In genomic region chr10:12701694-12702093, GRCm38 (mm10) we compare ENCODE assay signal across 17 mouse cellular contexts.
DNase-seq lines count a peak whose midpoint lies in the region; ATAC-seq and TF ChIP-seq lines count a peak whose summit lies in the region.
"Had no signal": no experiment of that assay in that cellular context is flagged by ENCODE, and none has a peak within 500 bp of the region (broad histone marks: within the 10 kb centered on the region; RNA-seq: fewer than 3 reads in every experiment).

No protein-coding gene starts in this region.

- no peak overlapping the region for H3K9ac ChIP-seq in hindbrain, embryonic 16.5 days (ENCODE audit: low read depth, low read length)
- H3K9ac ChIP-seq in hindbrain, embryonic 13.5 days, result no peak overlapping the region
- H3K9ac ChIP-seq: hindbrain, embryonic 15.5 days; midbrain, embryonic 15.5 days had no signal

- ATAC-seq in hindbrain, embryonic 16.5 days, result peak; percentile 52; the same call in 1 of the 2 replicates
- no peak for ATAC-seq in hindbrain, embryonic 13.5 days (ENCODE audit: low FRiP score)
- ATAC-seq: intestine, postnatal 0 days; midbrain, embryonic 15.5 days had no signal

- no peaks in the 10 kb centered on the region for H3K4me1 ChIP-seq in hindbrain, embryonic 16.5 days (ENCODE audit: control insufficient read depth, insufficient read depth, low read depth, low read length)
- no peaks in the 10 kb centered on the region for H3K4me1 ChIP-seq in hindbrain, embryonic 13.5 days (replicated peaks)
- H3K4me1 ChIP-seq in limb, embryonic 10.5 days, result peaks cover 9% of the 10 kb centered on the region
- H3K4me1 ChIP-seq in cerebellum, adult 2 months (ENCODE audit: control insufficient read depth, insufficient read depth, low read length), result no peaks in the 10 kb centered on the region
- H3K4me1 ChIP-seq: hindbrain, embryonic 15.5 days; midbrain, embryonic 15.5 days had no signal

- no peak overlapping the region for H3K4me2 ChIP-seq in hindbrain, embryonic 16.5 days (ENCODE audit: low read length)
- no peak overlapping the region for H3K4me2 ChIP-seq in hindbrain, embryonic 13.5 days
- H3K4me2 ChIP-seq: hindbrain, embryonic 15.5 days; midbrain, embryonic 15.5 days had no signal

- H3K4me3 ChIP-seq in hindbrain, embryonic 16.5 days (ENCODE audit: low read length), result no peak overlapping the region
- H3K4me3 ChIP-seq in hindbrain, embryonic 13.5 days, result no peak overlapping the region
- H3K4me3 ChIP-seq in limb, embryonic 10.5 days, result no peak overlapping the region
- no peak overlapping the region for H3K4me3 ChIP-seq in cerebellum, adult 2 months (replicated peaks; ENCODE audit: insufficient read depth, low read depth, low read length)
- H3K4me3 ChIP-seq: gastrocnemius, adult 2 months; hindbrain, embryonic 15.5 days; midbrain, embryonic 15.5 days had no signal

- H3K27ac ChIP-seq in hindbrain, embryonic 16.5 days (ENCODE audit: low read depth, low read length), result no peak overlapping the region
- no peak overlapping the region for H3K27ac ChIP-seq in hindbrain, embryonic 13.5 days
- peak overlapping the region; percentile 25; the same call in 1 of the 2 replicates for H3K27ac ChIP-seq in limb, embryonic 10.5 days
- no peak overlapping the region for H3K27ac ChIP-seq in cerebellum, adult 2 months (ENCODE audit: insufficient read depth, low read length)
- H3K27ac ChIP-seq: gastrocnemius, adult 2 months; hindbrain, embryonic 15.5 days; midbrain, embryonic 15.5 days had no signal

- TF ChIP-seq POLR2A in cerebellum, adult 2 months (IDR thresholded peaks at IDR 0.05; ENCODE audit: borderline replicate concordance, insufficient read depth, low read length), result no peak

- TF ChIP-seq CTCF in cerebellum, adult 2 months (IDR thresholded peaks at IDR 0.05; ENCODE audit: borderline replicate concordance, insufficient read depth, low read depth, low read length), result no peak

- 84% methylated on average over 7 of the region's 7 CpGs for WGBS in hindbrain, embryonic 16.5 days
- WGBS in hindbrain, embryonic 13.5 days, result 92% methylated on average over 7 of the region's 7 CpGs
- 83% methylated on average over 7 of the region's 7 CpGs for WGBS in limb, embryonic 10.5 days
- WGBS in cerebellum, adult 2 months, result 68% methylated on average over 7 of the region's 7 CpGs

- no peaks in the 10 kb centered on the region for H3K27me3 ChIP-seq in hindbrain, embryonic 16.5 days (replicated peaks; ENCODE audit: control insufficient read depth, insufficient read depth, low read length)
- no peaks in the 10 kb centered on the region for H3K27me3 ChIP-seq in hindbrain, embryonic 13.5 days
- no peaks in the 10 kb centered on the region for H3K27me3 ChIP-seq in limb, embryonic 10.5 days (ENCODE audit: low read depth, poor library complexity, severe bottlenecking)
- no peaks in the 10 kb centered on the region for H3K27me3 ChIP-seq in cerebellum, adult 2 months (ENCODE audit: control insufficient read depth, insufficient read depth, low read length)
- H3K27me3 ChIP-seq: hindbrain, embryonic 15.5 days; midbrain, embryonic 15.5 days had no signal

- H3K9me3 ChIP-seq in hindbrain, embryonic 16.5 days (ENCODE audit: control insufficient read depth, low read length), result no peaks in the 10 kb centered on the region
- no peaks in the 10 kb centered on the region for H3K9me3 ChIP-seq in hindbrain, embryonic 13.5 days
- no peaks in the 10 kb centered on the region for H3K9me3 ChIP-seq in limb, embryonic 10.5 days (replicated peaks)
- H3K9me3 ChIP-seq: hindbrain, embryonic 15.5 days; midbrain, embryonic 15.5 days had no signal

- no peaks in the 10 kb centered on the region for H3K36me3 ChIP-seq in hindbrain, embryonic 16.5 days (ENCODE audit: control insufficient read depth, insufficient read depth, low read length)
- H3K36me3 ChIP-seq in hindbrain, embryonic 13.5 days, result no peaks in the 10 kb centered on the region
- H3K36me3 ChIP-seq in limb, embryonic 10.5 days, result peaks cover 11% of the 10 kb centered on the region
- H3K36me3 ChIP-seq: hindbrain, embryonic 15.5 days; midbrain, embryonic 15.5 days had no signal

- peak; percentile 36 for DNase-seq in adrenal gland, postnatal 10 days
- DNase-seq in adrenal gland, adult 18-20 months (ENCODE audit: low spot score in 2 of 2), result no peak
- DNase-seq in ovary, adult 18-20 months (ENCODE audit: low spot score), result peak; percentile 16
- DNase-seq in ovary, postnatal 36 days (ENCODE audit: low spot score), result no peak
- no peak for DNase-seq in limb, embryonic 10.5 days (ENCODE audit: low spot score)
- no peak for DNase-seq in cerebellum, adult 2 months
- DNase-seq: cerebellum, postnatal 14 days; gastrocnemius, adult 2 months; kidney, postnatal 25 days; lung, adult 18-20 months; spleen, adult 18-20 months; thymus, adult 18-20 months had no signal

Comparison
In these comparisons a context has a peak if more than half of its experiments do, and no peak if none do; other contexts are left out.
1. DNase-seq: peak in adrenal gland, postnatal 10 days (single experiment) and ovary, adult 18-20 months (single experiment); none in adrenal gland, adult 18-20 months (0 of 2), ovary, postnatal 36 days (single experiment), limb, embryonic 10.5 days (single experiment) and cerebellum, adult 2 months (0 of 2).